In genomic region chr14:31165991-31166630, GRCm38 (mm10) we compare ENCODE assay signal across 7 mouse cellular contexts. TPM values are rescaled to one million over a fixed set of nuclear protein-coding genes. Genes with fewer than 3 reads are reported as not detected.
DNase-seq lines count a peak whose midpoint lies in the region; ATAC-seq and TF ChIP-seq lines count a peak whose summit lies in the region.

No protein-coding gene starts in this region.

- peak overlapping the region; percentile 47 for H3K27ac ChIP-seq in midbrain, embryonic 10.5 days (replicated peaks)
- H3K27ac ChIP-seq in midbrain, postnatal 0 days (ENCODE audit: low read depth, low read length): no peak overlapping the region
- H3K27ac ChIP-seq in liver, embryonic 12.5 days: no peak overlapping the region
- no peak overlapping the region for H3K27ac ChIP-seq in midbrain, embryonic 15.5 days

- peaks cover 32% of the 10 kb centered on the region for H3K4me1 ChIP-seq in midbrain, embryonic 10.5 days
- H3K4me1 ChIP-seq in midbrain, postnatal 0 days (ENCODE audit: insufficient read depth, low read length): no peaks in the 10 kb centered on the region; the same call in 1 of the 2 replicates
- peaks cover 70% of the 10 kb centered on the region for H3K4me1 ChIP-seq in liver, embryonic 12.5 days
- H3K4me1 ChIP-seq in midbrain, embryonic 15.5 days: no peaks in the 10 kb centered on the region

- H3K4me2 ChIP-seq in midbrain, postnatal 0 days (ENCODE audit: low read depth, low read length, poor library complexity, severe bottlenecking): no peak overlapping the region
- peak overlapping the region; percentile 34 for H3K4me2 ChIP-seq in liver, embryonic 12.5 days
- no peak overlapping the region for H3K4me2 ChIP-seq in midbrain, embryonic 15.5 days

- no peak overlapping the region for H3K4me3 ChIP-seq in midbrain, embryonic 10.5 days
- H3K4me3 ChIP-seq in midbrain, postnatal 0 days (ENCODE audit: low read depth, low read length): no peak overlapping the region
- H3K4me3 ChIP-seq in liver, embryonic 12.5 days: peak overlapping the region; percentile 18; the same call in 1 of the 2 replicates
- no peak overlapping the region for H3K4me3 ChIP-seq in midbrain, embryonic 15.5 days

- 84% methylated on average over 10 of the region's 10 CpGs for WGBS in midbrain, embryonic 10.5 days
- 66% methylated on average over 10 of the region's 10 CpGs for WGBS in midbrain, postnatal 0 days
- WGBS in liver, embryonic 12.5 days (ENCODE audit: insufficient replicate concordance): 15% methylated on average over 10 of the region's 10 CpGs
- 69% methylated on average over 10 of the region's 10 CpGs for WGBS in midbrain, embryonic 15.5 days

- H3K9me3 ChIP-seq in midbrain, embryonic 10.5 days (replicated peaks): no peaks in the 10 kb centered on the region
- no peaks in the 10 kb centered on the region for H3K9me3 ChIP-seq in midbrain, postnatal 0 days (ENCODE audit: low read length)
- no peaks in the 10 kb centered on the region for H3K9me3 ChIP-seq in liver, embryonic 12.5 days (replicated peaks)
- no peaks in the 10 kb centered on the region for H3K9me3 ChIP-seq in midbrain, embryonic 15.5 days

- H3K27me3 ChIP-seq in midbrain, embryonic 10.5 days (ENCODE audit: low read depth, poor library complexity, severe bottlenecking): no peaks in the 10 kb centered on the region
- no peaks in the 10 kb centered on the region for H3K27me3 ChIP-seq in midbrain, postnatal 0 days (ENCODE audit: insufficient read depth, low read length)
- H3K27me3 ChIP-seq in liver, embryonic 12.5 days (replicated peaks): peaks cover 49% of the 10 kb centered on the region
- H3K27me3 ChIP-seq in midbrain, embryonic 15.5 days (replicated peaks): no peaks in the 10 kb centered on the region

- H3K36me3 ChIP-seq in midbrain, embryonic 10.5 days: peaks cover 17% of the 10 kb centered on the region
- H3K36me3 ChIP-seq in midbrain, postnatal 0 days (ENCODE audit: insufficient read depth, low read length): peaks cover 8% of the 10 kb centered on the region
- peaks cover 9% of the 10 kb centered on the region for H3K36me3 ChIP-seq in liver, embryonic 12.5 days
- H3K36me3 ChIP-seq in midbrain, embryonic 15.5 days (replicated peaks): peaks cover 10% of the 10 kb centered on the region; the same call in 1 of the 2 replicates

- H3K9ac ChIP-seq in midbrain, postnatal 0 days (replicated peaks; ENCODE audit: low read length, poor library complexity, severe bottlenecking): no peak overlapping the region
- no peak overlapping the region for H3K9ac ChIP-seq in liver, embryonic 12.5 days
- no peak overlapping the region for H3K9ac ChIP-seq in midbrain, embryonic 15.5 days

- ATAC-seq in midbrain, postnatal 0 days (ENCODE audit: low FRiP score): no peak
- ATAC-seq in liver, embryonic 12.5 days: no peak
- ATAC-seq in neutrophil, adult 5-6 weeks (ENCODE audit: extremely low read depth, insufficient number of reproducible peaks, low FRiP score, poor library complexity, severe bottlenecking): peak; percentile 36
- no peak for ATAC-seq in midbrain, embryonic 15.5 days (replicated peaks)

- no peak for TF ChIP-seq CTCF in midbrain, postnatal 0 days (IDR thresholded peaks at IDR 0.05)

- DNase-seq in midbrain, embryonic 10.5 days (ENCODE audit: low spot score): no peak
- DNase-seq in midbrain, postnatal 0 days (ENCODE audit: low spot score): no peak
- peak; percentile 8 for DNase-seq in fibroblast of lung, adult 2 months (ENCODE audit: low read depth)
- DNase-seq in left cerebral cortex, adult 8-10 months (ENCODE audit: low spot score in 2 of 2): no peak

RNA-seq across cellular contexts. Expression of gene Stab1, which starts 2.3 kb away (rescaled TPM):
- polyA plus RNA-seq in midbrain, embryonic 10.5 days (2016; fragmentation: Nextera tagmentation; extraction: Ambion mirVana): 18.0 and 23.7 TPM in 2 replicates
- 25.5 and 31.4 TPM in 2 replicates for total RNA-seq in midbrain, postnatal 0 days (2014; rRNA removed)
- 9.0 and 11.7 TPM in 2 replicates for polyA plus RNA-seq in midbrain, postnatal 0 days (2015; fragmentation: Nextera tagmentation; extraction: Ambion mirVana)
- polyA plus RNA-seq in liver, embryonic 12.5 days (2016; fragmentation: Nextera tagmentation; extraction: Ambion mirVana): 27.4 and 28.0 TPM in 2 replicates
- total RNA-seq in neutrophil, adult 5-6 weeks (2017): 4.1 and 5.0 TPM in 2 replicates
- total RNA-seq in left cerebral cortex, adult 8-10 months (2022): 10 to 100 TPM; 18.7 to 28.1 (median 22.2) TPM
- polyA plus RNA-seq in midbrain, embryonic 15.5 days (2015; fragmentation: Nextera tagmentation; extraction: Ambion mirVana): 22.8 TPM in 2 replicates

RNA-seq across cellular contexts. Expression of gene Nt5dc2, which starts 35.3 kb away (rescaled TPM):
- 543 and 572 TPM in 2 replicates for polyA plus RNA-seq in midbrain, embryonic 10.5 days (2016; fragmentation: Nextera tagmentation; extraction: Ambion mirVana)
- total RNA-seq in midbrain, postnatal 0 days (2014; rRNA removed): 132 and 171 TPM in 2 replicates
- 132 and 144 TPM in 2 replicates for polyA plus RNA-seq in midbrain, postnatal 0 days (2015; fragmentation: Nextera tagmentation; extraction: Ambion mirVana)
- 298 and 306 TPM in 2 replicates for polyA plus RNA-seq in liver, embryonic 12.5 days (2016; fragmentation: Nextera tagmentation; extraction: Ambion mirVana)
- 5.2 and 5.5 TPM in 2 replicates for total RNA-seq in neutrophil, adult 5-6 weeks (2017)
- total RNA-seq in left cerebral cortex, adult 8-10 months (2022): 1 to 10 TPM; 3.0 to 4.1 (median 3.8) TPM
- 247 and 295 TPM in 2 replicates for polyA plus RNA-seq in midbrain, embryonic 15.5 days (2015; fragmentation: Nextera tagmentation; extraction: Ambion mirVana)

RNA-seq across cellular contexts. Expression of gene Smim4, which starts 37.4 kb away (rescaled TPM):
- polyA plus RNA-seq in midbrain, embryonic 10.5 days (2016; fragmentation: Nextera tagmentation; extraction: Ambion mirVana): 63.1 and 64.3 TPM in 2 replicates
- total RNA-seq in midbrain, postnatal 0 days (2014; rRNA removed): 3.2 and 4.3 TPM in 2 replicates
- polyA plus RNA-seq in midbrain, postnatal 0 days (2015; fragmentation: Nextera tagmentation; extraction: Ambion mirVana): 41.6 and 47.5 TPM in 2 replicates
- 95.4 and 103 TPM in 2 replicates for polyA plus RNA-seq in liver, embryonic 12.5 days (2016; fragmentation: Nextera tagmentation; extraction: Ambion mirVana)
- 26.9 and 39.7 TPM in 2 replicates for total RNA-seq in neutrophil, adult 5-6 weeks (2017)
- 10 to 100 TPM; 26.5 to 30.6 (median 28.0) TPM for total RNA-seq in left cerebral cortex, adult 8-10 months (2022)
- polyA plus RNA-seq in midbrain, embryonic 15.5 days (2015; fragmentation: Nextera tagmentation; extraction: Ambion mirVana): 51.1 and 51.3 TPM in 2 replicates

RNA-seq across cellular contexts. Expression of gene Tnnc1, which starts 42.0 kb away (rescaled TPM):
- 0.80 and 1.1 TPM in 2 replicates for polyA plus RNA-seq in midbrain, embryonic 10.5 days (2016; fragmentation: Nextera tagmentation; extraction: Ambion mirVana)
- 1.9 and 7.4 TPM in 2 replicates for total RNA-seq in midbrain, postnatal 0 days (2014; rRNA removed)
- 4.6 and 4.8 TPM in 2 replicates for polyA plus RNA-seq in midbrain, postnatal 0 days (2015; fragmentation: Nextera tagmentation; extraction: Ambion mirVana)
- polyA plus RNA-seq in liver, embryonic 12.5 days (2016; fragmentation: Nextera tagmentation; extraction: Ambion mirVana): 10.8 and 11.5 TPM in 2 replicates
- total RNA-seq in neutrophil, adult 5-6 weeks (2017): not detected in 2 replicates
- 10 to 100 TPM; 19.5 to 22.6 (median 19.7) TPM for total RNA-seq in left cerebral cortex, adult 8-10 months (2022)
- polyA plus RNA-seq in midbrain, embryonic 15.5 days (2015; fragmentation: Nextera tagmentation; extraction: Ambion mirVana): 2.9 and 4.6 TPM in 2 replicates

RNA-seq across cellular contexts. Expression of gene Nisch, which starts 50.6 kb away (rescaled TPM):
- 391 and 448 TPM in 2 replicates for polyA plus RNA-seq in midbrain, embryonic 10.5 days (2016; fragmentation: Nextera tagmentation; extraction: Ambion mirVana)
- total RNA-seq in midbrain, postnatal 0 days (2014; rRNA removed): 391 and 398 TPM in 2 replicates
- polyA plus RNA-seq in midbrain, postnatal 0 days (2015; fragmentation: Nextera tagmentation; extraction: Ambion mirVana): 261 and 274 TPM in 2 replicates
- polyA plus RNA-seq in liver, embryonic 12.5 days (2016; fragmentation: Nextera tagmentation; extraction: Ambion mirVana): 145 and 151 TPM in 2 replicates
- 329 and 351 TPM in 2 replicates for total RNA-seq in neutrophil, adult 5-6 weeks (2017)
- 100 to 1,000 TPM; 363 to 424 (median 392) TPM for total RNA-seq in left cerebral cortex, adult 8-10 months (2022)
- polyA plus RNA-seq in midbrain, embryonic 15.5 days (2015; fragmentation: Nextera tagmentation; extraction: Ambion mirVana): 420 and 426 TPM in 2 replicates
